Mouse (Mus musculus): ENCODE measurements at regions not wholly inside any gene's neighbourhood (a gene's known extent, or its start where the extent isn't known, plus 50 kb on each side); places are given as distances from the start of the nearest gene placed in this dataset.

GRCm38 (mm10) chr3:153790455-153790856 is 53.6 kb upstream of the Asb17 start:
- no peaks in the 10 kb centered on the region for H3K9me3 ChIP-seq (replicated peaks; ENCODE audit: insufficient read depth, low read length)
- peak; percentile 90 for DNase-seq (ENCODE audit: low read depth, low spot score)
- peak overlapping the region; percentile 99 for H3K27ac ChIP-seq (ENCODE audit: control insufficient read depth, low read depth, low read length)
- H3K79me2 ChIP-seq (ENCODE audit: control insufficient read depth, insufficient read depth, low read length, poor library complexity): peaks cover 5% of the 10 kb centered on the region; the same call in 1 of the 2 replicates
- H3K4me1 ChIP-seq (ENCODE audit: control insufficient read depth in 1 of 2, insufficient read depth in 2 of 2, low read length in 2 of 2): peaks cover 33 to 49% of the 10 kb centered on the region in 2 experiments
- H3K36me3 ChIP-seq (ENCODE audit: control insufficient read depth in 1 of 2, insufficient read depth in 2 of 2, low read length in 2 of 2): peaks cover 0 to 47% of the 10 kb centered on the region in 2 experiments; a peak in 2 of 4 replicates
- H3K9ac ChIP-seq (ENCODE audit: control insufficient read depth, low read depth, low read length, poor library complexity, severe bottlenecking): peak overlapping the region; percentile 91
- H3K27me3 ChIP-seq (ENCODE audit: control insufficient read depth in 1 of 2, insufficient read depth in 2 of 2, low read length in 2 of 2): no peaks in the 10 kb centered on the region
- H3K4me3 ChIP-seq (ENCODE audit: control insufficient read depth in 1 of 2, insufficient read depth in 1 of 2, low read depth in 2 of 2, low read length in 2 of 2): peak overlapping the region; percentile 48 to 67
- TF ChIP-seq RCOR1 (IDR thresholded peaks at IDR 0.05; ENCODE audit: low read depth, low read length) (no peak), MAZ (IDR thresholded peaks at IDR 0.05; ENCODE audit: low read depth, low read length) (peak; percentile 85), ELF1 (IDR thresholded peaks at IDR 0.05; ENCODE audit: low read depth, low read length) (no peak; the same call in 1 of the 2 replicates), MYC (IDR thresholded peaks at IDR 0.05; ENCODE audit: low read depth, low read length) (peak; percentile 64; the same call in 1 of the 2 replicates), MAX (IDR thresholded peaks at IDR 0.05; ENCODE audit: low read length) (peak; percentile 23; the same call in 1 of the 2 replicates), POLR2AphosphoS5 (IDR thresholded peaks at IDR 0.05; ENCODE audit: borderline replicate concordance, low read depth, low read length) (no peak), SIN3A (IDR thresholded peaks at IDR 0.05; ENCODE audit: low read length) (peak; percentile 74), EP300 (IDR thresholded peaks at IDR 0.05; ENCODE audit: low read depth in 1 of 2, low read length in 2 of 2) (peak; percentile 51 to 68; a peak in 3 of 4 replicates), E2F4 (IDR thresholded peaks at IDR 0.05; ENCODE audit: borderline replicate concordance, low read depth, low read length) (no peak), ZKSCAN1 (IDR thresholded peaks at IDR 0.05; ENCODE audit: low read depth, low read length) (no peak), UBTF (IDR thresholded peaks at IDR 0.05; ENCODE audit: borderline replicate concordance, insufficient read depth, low read depth, low read length) (no peak), CHD2 (IDR thresholded peaks at IDR 0.05; ENCODE audit: low read length) (no peak), SMC3 (IDR thresholded peaks at IDR 0.05; ENCODE audit: low read depth, low read length) (no peak; the same call in 1 of the 2 replicates), USF2 (IDR thresholded peaks at IDR 0.05; ENCODE audit: borderline replicate concordance in 1 of 2, insufficient read depth in 1 of 2, low read depth in 1 of 2, low read length in 2 of 2) (no peak), KAT2A (conservative IDR thresholded peaks at IDR 0.05; ENCODE audit: low read depth, low read length) (no peak; the same call in 1 of the 2 replicates), POLR2AphosphoS2 (IDR thresholded peaks at IDR 0.05; ENCODE audit: low read length) (peak; percentile 60; the same call in 1 of the 2 replicates), HCFC1 (IDR thresholded peaks at IDR 0.05; ENCODE audit: low read depth, low read length) (peak; percentile 60), POLR2A (IDR thresholded peaks at IDR 0.05; ENCODE audit: control insufficient read depth in 1 of 2, insufficient read depth in 1 of 2, low read depth in 1 of 2, low read length in 2 of 2, poor library complexity in 1 of 2) (peak; percentile 61 to 77; a peak in 3 of 4 replicates), TAL1 (IDR thresholded peaks at IDR 0.05; ENCODE audit: low read length) (0 out of 2 replicates have a peak, but pooled peaks have one; percentile 26), CTCF (IDR thresholded peaks at IDR 0.05 in 2 of 3, conservative IDR thresholded peaks at IDR 0.05 in 1 of 3; ENCODE audit: control insufficient read depth in 1 of 3, insufficient read depth in 1 of 3, low read depth in 2 of 3, low read length in 3 of 3, poor library complexity in 1 of 3, severe bottlenecking in 1 of 3) (no peak), ZMIZ1 (IDR thresholded peaks at IDR 0.05; ENCODE audit: low read depth, low read length) (peak; percentile 93), MEF2A (IDR thresholded peaks at IDR 0.05; ENCODE audit: extremely low read depth, insufficient replicate concordance, low read depth, low read length, poor library complexity, severe bottlenecking) (no peak), MXI1 (IDR thresholded peaks at IDR 0.05; ENCODE audit: low read depth, low read length) (peak; percentile 43; the same call in 1 of the 2 replicates), RAD21 (IDR thresholded peaks at IDR 0.05; ENCODE audit: low read depth, low read length) (no peak), MAFK (IDR thresholded peaks at IDR 0.05; ENCODE audit: borderline replicate concordance, low read depth, low read length) (0 out of 2 replicates have a peak, but pooled peaks have one; percentile 12), ETS1 (IDR thresholded peaks at IDR 0.05; ENCODE audit: low read depth, low read length) (peak; percentile 65), MYB (IDR thresholded peaks at IDR 0.05; ENCODE audit: low read depth, low read length) (no peak; the same call in 1 of the 2 replicates), USF1 (IDR thresholded peaks at IDR 0.05; ENCODE audit: low read depth, low read length) (no peak), ZNF384 (IDR thresholded peaks at IDR 0.05; ENCODE audit: low read depth, low read length) (no peak), NRF1 (IDR thresholded peaks at IDR 0.05; ENCODE audit: insufficient read depth, low read depth, low read length, poor library complexity, severe bottlenecking) (no peak), JUND (IDR thresholded peaks at IDR 0.05; ENCODE audit: low read depth, low read length) (no peak), TBP (IDR thresholded peaks at IDR 0.05; ENCODE audit: low read depth, low read length) (peak; percentile 85), GATA1 (IDR thresholded peaks at IDR 0.05; ENCODE audit: low read depth, low read length) (peak; percentile 56), CHD1 (IDR thresholded peaks at IDR 0.05; ENCODE audit: low read depth, low read length) (no peak), TCF12 (IDR thresholded peaks at IDR 0.05; ENCODE audit: low read depth, low read length) (peak; percentile 58), ZC3H11A (IDR thresholded peaks at IDR 0.05; ENCODE audit: low read depth, low read length) (no peak; the same call in 1 of the 2 replicates), NELFE (IDR thresholded peaks at IDR 0.05; ENCODE audit: low read depth, low read length) (peak; percentile 74)

All from MEL (cell line).